Mouse (Mus musculus): ENCODE data around the gene Rbpms2. TPM values are rescaled to one million over a fixed set of nuclear protein-coding genes. Genes with fewer than 3 reads are reported as not detected.
"Not testable (repeated sequence)": the region's sequence is repeated elsewhere in the genome, so short reads cannot be mapped to it uniquely, and the experiment has no call there.

The Rbpms2 gene
- polyA plus RNA-seq, 1 experiment from 2014 or later = 23.5 TPM

DNA sequence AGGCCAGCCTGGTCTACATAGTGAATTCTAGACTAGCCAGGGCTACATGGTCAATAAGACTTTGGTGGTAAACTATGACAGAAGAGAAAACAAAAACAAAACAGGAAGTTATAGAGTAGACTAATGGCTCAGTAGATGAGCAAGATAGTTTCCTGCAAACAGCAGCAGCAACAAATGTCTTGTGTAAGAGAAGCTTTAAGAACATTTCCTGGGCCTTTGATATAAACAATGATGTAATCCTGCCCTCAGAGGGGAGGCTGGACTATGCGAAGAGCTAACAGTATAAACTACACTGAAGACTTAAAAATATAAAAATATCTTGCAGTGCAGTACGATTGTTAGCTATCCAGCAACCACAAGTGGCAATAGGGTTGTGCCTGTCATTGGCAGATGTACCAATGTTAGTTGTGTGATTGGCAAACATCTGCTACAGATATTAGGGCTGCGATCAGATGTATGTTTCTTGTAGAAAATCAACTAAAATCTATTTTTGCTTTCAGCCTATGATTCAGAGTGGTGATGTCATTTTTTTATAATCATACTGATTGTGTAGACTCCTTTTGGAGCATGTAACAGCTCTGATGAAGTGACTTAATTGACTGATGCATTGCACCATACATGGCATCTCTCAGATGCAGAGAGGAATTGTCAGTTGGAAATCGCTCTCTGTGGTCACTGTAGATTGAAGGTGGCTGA is 51.6 kb downstream of the Rbpms2 start:
- H3K9ac ChIP-seq (replicated peaks) = no peak overlapping the region
- no peaks in the 10 kb centered on the region for H3K9me3 ChIP-seq (ENCODE audit: low read length)
- H3K27ac ChIP-seq (ENCODE audit: low read depth) = 0 out of 2 replicates have a peak overlapping the region, but pooled peaks have one; percentile 25
- ATAC-seq (no peak), DNase-seq (no peak)
- no peak for TF ChIP-seq EP300 (IDR thresholded peaks at IDR 0.05; ENCODE audit: low read depth)
- TF ChIP-seq CTCF (IDR thresholded peaks at IDR 0.05; ENCODE audit: low read depth) = no peak
- peaks cover 40% of the 10 kb centered on the region for H3K4me1 ChIP-seq (ENCODE audit: insufficient read depth)
- H3K4me3 ChIP-seq (ENCODE audit: low read depth, low read length) = no peak overlapping the region
- H3K27me3 ChIP-seq (ENCODE audit: insufficient read depth, low read length) = no peaks in the 10 kb centered on the region
- WGBS (ENCODE audit: insufficient replicate concordance) = 49% methylated on average over 4 of the region's 4 CpGs
- no peak overlapping the region for H3K4me2 ChIP-seq (ENCODE audit: low read depth, low read length)
- H3K36me3 ChIP-seq (replicated peaks; ENCODE audit: insufficient read depth, low read length) = no peaks in the 10 kb centered on the region

DNA sequence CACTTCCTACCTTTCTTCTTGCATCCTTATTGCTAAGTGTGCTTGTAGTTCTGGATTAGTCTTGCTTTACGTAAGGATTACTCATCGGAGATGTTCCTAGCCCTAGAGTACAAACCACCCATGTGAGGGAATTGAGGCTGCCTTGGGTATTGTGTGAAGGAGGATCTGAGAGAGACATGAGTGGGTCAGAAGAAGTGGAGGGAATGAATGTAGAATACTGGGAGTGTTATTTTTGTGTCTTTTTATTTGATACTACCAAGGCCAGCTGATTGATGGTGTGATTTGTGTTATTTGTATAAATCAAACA is 52.1 kb downstream of the Rbpms2 start:
- DNase-seq (no peak), ATAC-seq (no peak)
- peaks cover 3% of the 10 kb centered on the region; the same call in 1 of the 2 replicates for H3K36me3 ChIP-seq (replicated peaks; ENCODE audit: insufficient read depth, low read length)
- TF ChIP-seq EP300 (IDR thresholded peaks at IDR 0.05; ENCODE audit: low read depth) = no peak
- TF ChIP-seq CTCF (IDR thresholded peaks at IDR 0.05; ENCODE audit: low read depth) = no peak
- WGBS (ENCODE audit: insufficient replicate concordance) = 83% methylated on average over 2 of the region's 2 CpGs
- H3K9ac ChIP-seq (replicated peaks) = no peak overlapping the region
- H3K27me3 ChIP-seq (ENCODE audit: insufficient read depth, low read length) = no peaks in the 10 kb centered on the region
- no peak overlapping the region for H3K4me3 ChIP-seq (ENCODE audit: low read depth, low read length)
- no peaks in the 10 kb centered on the region for H3K9me3 ChIP-seq (ENCODE audit: low read length)
- H3K4me2 ChIP-seq (ENCODE audit: low read depth, low read length) = no peak overlapping the region
- H3K4me1 ChIP-seq (ENCODE audit: insufficient read depth) = peaks cover 38% of the 10 kb centered on the region
- H3K27ac ChIP-seq (ENCODE audit: low read depth) = no peak overlapping the region

DNA sequence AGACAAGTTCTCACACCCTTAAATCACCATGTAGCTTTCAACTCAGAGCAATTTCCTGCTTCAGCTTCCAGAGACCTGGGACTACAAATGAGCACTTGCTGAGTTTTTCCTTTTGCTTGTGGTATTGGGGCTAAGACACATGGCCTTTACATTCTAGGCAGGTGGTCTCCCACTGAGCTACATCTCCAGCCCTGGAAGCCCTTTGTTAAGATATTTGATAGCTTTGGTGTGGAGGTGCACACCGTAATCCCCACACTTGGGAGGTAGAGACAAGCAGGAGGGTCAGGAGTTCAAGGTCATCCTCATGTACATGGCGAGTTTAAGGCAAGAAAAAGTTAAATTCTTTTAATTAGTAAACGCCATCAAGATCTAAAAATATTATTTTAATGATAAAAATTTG is 52.7 kb downstream of the Rbpms2 start:
- ATAC-seq = no peak
- Histone ChIP-seq H3K27me3 (ENCODE audit: insufficient read depth, low read length) (no peaks in the 10 kb centered on the region), H3K4me2 (ENCODE audit: low read depth, low read length) (no peak overlapping the region), H3K4me3 (ENCODE audit: low read depth, low read length) (no peak overlapping the region), H3K27ac (ENCODE audit: low read depth) (no peak overlapping the region), H3K9ac (replicated peaks) (no peak overlapping the region), H3K9me3 (ENCODE audit: low read length) (no peaks in the 10 kb centered on the region), H3K36me3 (replicated peaks; ENCODE audit: insufficient read depth, low read length) (peaks cover 5% of the 10 kb centered on the region; the same call in 1 of the 2 replicates), H3K4me1 (ENCODE audit: insufficient read depth) (peaks cover 35% of the 10 kb centered on the region)
- no peak for TF ChIP-seq CTCF (IDR thresholded peaks at IDR 0.05; ENCODE audit: low read depth)
- no peak for TF ChIP-seq EP300 (IDR thresholded peaks at IDR 0.05; ENCODE audit: low read depth)
- 69% methylated on average over 3 of the region's 3 CpGs for WGBS (ENCODE audit: insufficient replicate concordance)
- no peak for DNase-seq

DNA sequence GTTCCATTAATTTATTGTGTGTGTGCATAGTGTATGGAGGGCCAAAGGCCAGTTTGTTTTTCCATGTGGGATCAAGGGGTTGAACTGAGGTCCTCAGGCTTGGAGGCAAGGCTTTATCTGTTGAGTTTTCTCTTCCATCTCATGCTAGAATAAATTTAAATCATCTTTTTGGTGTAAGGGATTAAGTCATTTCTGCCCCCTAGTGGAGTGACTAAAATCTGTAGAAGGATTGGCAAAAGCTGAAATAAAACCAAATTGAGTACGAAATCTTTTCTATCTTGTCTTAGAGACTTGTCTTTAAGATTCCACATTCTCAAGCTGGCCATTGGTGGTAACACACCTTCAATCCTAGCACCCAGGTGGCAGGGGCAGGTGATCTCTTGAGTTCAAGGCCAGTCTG is 53.5 kb downstream of the Rbpms2 start:
- 52% methylated on average over 1 of the region's 1 CpGs for WGBS (ENCODE audit: insufficient replicate concordance)
- Histone ChIP-seq H3K4me3 (ENCODE audit: low read depth, low read length) (no peak overlapping the region), H3K4me2 (ENCODE audit: low read depth, low read length) (no peak overlapping the region), H3K27ac (ENCODE audit: low read depth) (no peak overlapping the region), H3K9me3 (ENCODE audit: low read length) (no peaks in the 10 kb centered on the region), H3K27me3 (ENCODE audit: insufficient read depth, low read length) (no peaks in the 10 kb centered on the region), H3K4me1 (ENCODE audit: insufficient read depth) (peaks cover 29% of the 10 kb centered on the region), H3K36me3 (replicated peaks; ENCODE audit: insufficient read depth, low read length) (peaks cover 9% of the 10 kb centered on the region; the same call in 1 of the 2 replicates), H3K9ac (replicated peaks) (no peak overlapping the region; the same call in 1 of the 2 replicates)
- TF ChIP-seq EP300 (IDR thresholded peaks at IDR 0.05; ENCODE audit: low read depth) (no peak), CTCF (IDR thresholded peaks at IDR 0.05; ENCODE audit: low read depth) (peak; percentile 58)
- ATAC-seq = no peak
- DNase-seq = no peak

DNA sequence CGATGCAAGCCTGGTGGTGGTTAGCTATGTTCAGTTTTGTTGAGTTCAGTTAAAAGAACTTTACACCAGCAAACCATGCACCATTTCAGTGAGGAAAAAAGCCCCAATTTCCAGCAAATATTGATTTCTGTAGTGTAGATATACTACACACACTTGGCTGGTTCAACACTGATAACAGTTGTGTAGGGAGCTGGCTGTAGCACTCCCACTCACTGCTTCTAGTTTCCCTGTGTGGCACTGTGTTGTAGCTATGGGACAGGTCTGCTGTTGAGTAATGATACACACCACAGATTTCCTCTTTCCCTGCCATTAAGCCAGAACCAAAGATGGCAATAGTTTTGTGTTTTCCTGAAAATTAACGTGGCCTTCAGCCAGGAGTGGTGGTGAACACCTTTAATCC is 55.3 kb downstream of the Rbpms2 start:
- H3K9ac ChIP-seq (replicated peaks) = no peak overlapping the region
- H3K36me3 ChIP-seq (replicated peaks; ENCODE audit: insufficient read depth, low read length) = peaks cover 16% of the 10 kb centered on the region; the same call in 1 of the 2 replicates
- peaks cover 19% of the 10 kb centered on the region for H3K4me1 ChIP-seq (ENCODE audit: insufficient read depth)
- no peaks in the 10 kb centered on the region for H3K27me3 ChIP-seq (ENCODE audit: insufficient read depth, low read length)
- DNase-seq (no peak), ATAC-seq (no peak)
- H3K27ac ChIP-seq (ENCODE audit: low read depth) = no peak overlapping the region
- no peak overlapping the region for H3K4me2 ChIP-seq (ENCODE audit: low read depth, low read length)
- TF ChIP-seq EP300 (IDR thresholded peaks at IDR 0.05; ENCODE audit: low read depth) (no peak), CTCF (IDR thresholded peaks at IDR 0.05; ENCODE audit: low read depth) (no peak)
- no peaks in the 10 kb centered on the region for H3K9me3 ChIP-seq (ENCODE audit: low read length)
- 53% methylated on average over 2 of the region's 2 CpGs for WGBS (ENCODE audit: insufficient replicate concordance)
- H3K4me3 ChIP-seq (ENCODE audit: low read depth, low read length) = no peak overlapping the region

DNA sequence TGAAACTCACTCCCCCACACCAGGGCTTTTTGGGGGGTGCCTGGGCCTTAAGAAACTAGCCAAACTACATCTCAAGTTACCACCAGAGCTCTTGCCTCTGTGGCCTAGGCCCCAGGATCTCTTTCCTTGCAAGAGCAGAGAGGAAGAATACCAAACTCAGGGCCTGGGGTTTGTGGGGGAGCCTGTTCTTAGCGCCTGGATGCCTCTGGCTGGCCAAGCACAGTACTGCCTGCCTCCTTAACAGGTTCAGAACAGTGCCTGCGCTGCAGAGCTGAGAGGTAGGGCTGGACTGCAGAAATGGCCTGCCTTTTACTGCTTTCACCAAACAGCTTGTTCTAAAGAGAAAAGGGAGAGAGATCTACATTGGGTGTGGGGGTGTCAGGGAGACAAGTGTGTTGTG is 60.4 kb downstream of the Rbpms2 start:
- H3K36me3 ChIP-seq (replicated peaks; ENCODE audit: insufficient read depth, low read length) = peaks cover 37% of the 10 kb centered on the region
- ATAC-seq; H3K27me3 ChIP-seq (ENCODE audit: insufficient read depth, low read length); H3K4me1 ChIP-seq (ENCODE audit: insufficient read depth); H3K4me3 ChIP-seq (ENCODE audit: low read depth, low read length); H3K27ac ChIP-seq (ENCODE audit: low read depth); H3K9ac ChIP-seq (replicated peaks); H3K9me3 ChIP-seq (ENCODE audit: low read length); DNase-seq; H3K4me2 ChIP-seq (ENCODE audit: low read depth, low read length): not testable (repeated sequence)
- 78% methylated on average over 2 of the region's 2 CpGs for WGBS (ENCODE audit: insufficient replicate concordance)
